Mouse (Mus musculus): ENCODE measurements at regions not wholly inside any gene's neighbourhood (a gene's known extent, or its start where the extent isn't known, plus 50 kb on each side); places are given as distances from the start of the nearest gene placed in this dataset.

DNA sequence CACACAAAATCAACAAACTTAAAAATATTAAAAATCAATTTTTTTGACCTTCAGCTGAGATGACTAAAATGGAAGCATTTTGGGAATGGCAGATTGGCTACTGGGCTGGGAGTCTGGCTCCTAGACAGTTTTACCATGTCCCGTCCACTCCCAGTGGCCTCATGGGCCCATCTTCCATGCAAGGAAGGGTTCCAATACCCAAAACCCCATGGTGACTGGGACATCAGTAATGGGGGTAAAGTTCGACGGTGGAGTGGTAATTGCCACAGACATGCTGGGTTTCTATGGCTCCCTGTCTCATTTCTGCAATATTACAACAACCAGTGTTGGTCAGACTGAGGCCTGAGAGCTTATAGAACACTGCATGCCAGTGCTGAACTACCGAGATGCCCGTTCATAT is 82.2 kb downstream of the Il20rb start:
- Histone ChIP-seq H3K27ac (ENCODE audit: insufficient read depth, low read depth, low read length) (no peak overlapping the region), H3K4me1 (ENCODE audit: control insufficient read depth, insufficient read depth, low read length) (no peaks in the 10 kb centered on the region), H3K4me3 (ENCODE audit: insufficient read depth, low read depth, low read length) (no peak overlapping the region), H3K27me3 (replicated peaks; ENCODE audit: control insufficient read depth, insufficient read depth, low read length) (no peaks in the 10 kb centered on the region), H3K36me3 (ENCODE audit: control insufficient read depth, insufficient read depth, low read length) (no peaks in the 10 kb centered on the region)
- DNase-seq = no peak
- TF ChIP-seq POLR2A (IDR thresholded peaks at IDR 0.05; ENCODE audit: low read depth, low read length) (no peak), CTCF (conservative IDR thresholded peaks at IDR 0.05; ENCODE audit: insufficient read depth, insufficient read length, low read depth, low read length) (no peak)
- WGBS = 90% methylated on average over 5 of the region's 5 CpGs

DNA sequence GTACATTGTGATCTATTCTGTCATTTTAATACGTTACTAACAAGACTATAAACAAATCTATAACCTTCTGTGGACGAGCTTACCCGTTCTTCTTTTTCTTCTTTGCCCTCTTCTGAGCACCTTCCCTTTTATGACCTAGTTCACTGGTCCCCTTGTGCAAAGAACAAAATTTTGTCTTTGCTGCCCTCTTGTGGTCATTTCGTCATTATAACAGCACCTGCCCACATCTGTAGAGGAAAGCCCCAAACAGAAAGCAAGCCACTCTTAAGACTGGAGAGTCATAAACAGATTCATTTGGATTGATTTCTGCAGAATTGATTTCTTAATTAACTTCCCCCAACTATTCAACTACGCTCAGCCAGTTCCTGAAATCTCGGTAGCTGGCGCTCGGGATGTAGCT is 86.2 kb downstream of the Il20rb start:
- Histone ChIP-seq H3K27ac (ENCODE audit: insufficient read depth, low read depth, low read length) (no peak overlapping the region), H3K4me1 (ENCODE audit: control insufficient read depth, insufficient read depth, low read length) (no peaks in the 10 kb centered on the region), H3K27me3 (replicated peaks; ENCODE audit: control insufficient read depth, insufficient read depth, low read length) (no peaks in the 10 kb centered on the region), H3K4me3 (ENCODE audit: insufficient read depth, low read depth, low read length) (no peak overlapping the region), H3K36me3 (ENCODE audit: control insufficient read depth, insufficient read depth, low read length) (no peaks in the 10 kb centered on the region)
- TF ChIP-seq POLR2A (IDR thresholded peaks at IDR 0.05; ENCODE audit: low read depth, low read length) (no peak), CTCF (conservative IDR thresholded peaks at IDR 0.05; ENCODE audit: insufficient read depth, insufficient read length, low read depth, low read length) (no peak)
- DNase-seq = peak; percentile 62
- WGBS = 17% methylated on average over 8 of the region's 8 CpGs

DNA sequence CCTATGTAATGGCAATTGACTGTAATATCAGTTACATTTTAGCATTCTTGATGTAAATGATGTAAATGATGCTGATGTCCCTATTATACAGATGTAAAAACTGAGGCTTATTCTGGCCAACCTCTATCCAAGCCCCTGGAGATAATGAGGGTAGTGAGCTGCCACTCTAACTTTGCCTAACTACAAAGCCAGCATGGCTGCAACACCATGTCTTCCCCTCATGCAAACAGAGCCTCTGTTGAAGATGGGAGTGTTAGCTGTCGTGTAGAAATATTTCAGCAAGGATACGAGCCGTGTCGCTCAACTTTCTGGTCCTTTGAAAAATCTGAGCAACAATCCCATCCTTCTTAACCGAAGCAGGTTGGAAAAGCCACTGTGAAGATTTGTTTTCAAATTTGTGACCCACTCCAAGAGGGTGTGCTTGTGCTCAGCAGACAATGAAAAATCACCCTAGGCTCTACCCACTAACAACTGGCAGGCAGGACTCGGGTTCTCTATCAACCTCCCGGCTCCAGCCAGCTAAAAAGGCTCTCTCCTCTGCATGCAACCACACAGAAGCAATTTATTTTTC is 90.2 kb downstream of the Il20rb start:
- H3K4me3 ChIP-seq (ENCODE audit: insufficient read depth, low read depth, low read length) = no peak overlapping the region
- H3K27ac ChIP-seq (ENCODE audit: insufficient read depth, low read depth, low read length) = no peak overlapping the region
- no peak for DNase-seq
- H3K4me1 ChIP-seq (ENCODE audit: control insufficient read depth, insufficient read depth, low read length) = no peaks in the 10 kb centered on the region
- WGBS = 52% methylated on average over 7 of the region's 7 CpGs
- TF ChIP-seq CTCF (conservative IDR thresholded peaks at IDR 0.05; ENCODE audit: insufficient read depth, insufficient read length, low read depth, low read length) (no peak), POLR2A (IDR thresholded peaks at IDR 0.05; ENCODE audit: low read depth, low read length) (no peak)
- no peaks in the 10 kb centered on the region for H3K36me3 ChIP-seq (ENCODE audit: control insufficient read depth, insufficient read depth, low read length)
- no peaks in the 10 kb centered on the region for H3K27me3 ChIP-seq (replicated peaks; ENCODE audit: control insufficient read depth, insufficient read depth, low read length)

DNA sequence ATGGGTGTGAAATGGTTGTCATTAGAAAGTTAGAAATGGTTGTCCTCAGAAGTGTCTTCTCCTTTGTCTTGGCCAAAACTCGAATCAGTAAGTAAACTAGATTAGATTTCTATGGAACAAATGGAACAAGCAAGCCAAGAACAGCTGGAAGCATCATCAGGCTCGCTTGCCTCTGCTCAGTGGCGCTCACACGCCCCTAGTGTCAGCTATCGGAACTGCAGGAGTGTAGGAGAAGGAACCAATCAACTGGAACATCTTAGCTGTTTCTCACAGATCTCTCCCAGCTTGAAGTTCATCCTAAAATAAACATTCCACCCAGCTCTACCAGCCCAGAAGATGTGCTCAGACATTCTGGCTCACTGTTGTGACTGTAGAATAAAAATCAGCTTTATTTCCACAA is 90.9 kb downstream of the Il20rb start:
- TF ChIP-seq POLR2A (IDR thresholded peaks at IDR 0.05; ENCODE audit: low read depth, low read length) = no peak
- peak; percentile 94 for TF ChIP-seq CTCF (conservative IDR thresholded peaks at IDR 0.05; ENCODE audit: insufficient read depth, insufficient read length, low read depth, low read length)
- peak; percentile 77 for DNase-seq
- Histone ChIP-seq H3K36me3 (ENCODE audit: control insufficient read depth, insufficient read depth, low read length) (no peaks in the 10 kb centered on the region), H3K27me3 (replicated peaks; ENCODE audit: control insufficient read depth, insufficient read depth, low read length) (no peaks in the 10 kb centered on the region), H3K4me3 (ENCODE audit: insufficient read depth, low read depth, low read length) (no peak overlapping the region), H3K27ac (ENCODE audit: insufficient read depth, low read depth, low read length) (no peak overlapping the region), H3K4me1 (ENCODE audit: control insufficient read depth, insufficient read depth, low read length) (no peaks in the 10 kb centered on the region)
- 2% methylated on average over 5 of the region's 5 CpGs for WGBS

DNA sequence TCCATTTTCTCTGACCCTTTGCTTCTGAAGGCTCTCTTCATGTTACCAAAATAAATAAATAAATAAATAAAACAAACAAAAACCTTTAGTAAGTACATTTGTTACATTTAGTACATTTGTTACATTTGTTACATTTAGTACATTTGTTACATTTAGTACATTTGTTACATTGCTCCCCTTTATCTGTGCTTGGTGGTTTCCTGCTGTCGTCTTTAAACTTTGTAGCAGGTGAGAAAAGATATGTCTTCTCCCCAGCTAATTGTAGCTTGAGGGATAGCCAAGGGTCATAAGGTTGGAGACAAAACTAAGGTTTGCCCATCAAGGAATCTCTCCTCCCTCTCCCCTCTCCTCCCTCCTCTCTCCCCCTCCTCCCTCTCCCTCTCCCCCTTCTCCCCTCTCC is 92.0 kb downstream of the Il20rb start:
- Histone ChIP-seq H3K27me3 (replicated peaks; ENCODE audit: control insufficient read depth, insufficient read depth, low read length) (no peaks in the 10 kb centered on the region), H3K4me1 (ENCODE audit: control insufficient read depth, insufficient read depth, low read length) (no peaks in the 10 kb centered on the region), H3K27ac (ENCODE audit: insufficient read depth, low read depth, low read length) (no peak overlapping the region), H3K36me3 (ENCODE audit: control insufficient read depth, insufficient read depth, low read length) (no peaks in the 10 kb centered on the region), H3K4me3 (ENCODE audit: insufficient read depth, low read depth, low read length) (no peak overlapping the region)
- DNase-seq = no peak
- TF ChIP-seq POLR2A (IDR thresholded peaks at IDR 0.05; ENCODE audit: low read depth, low read length) (no peak), CTCF (conservative IDR thresholded peaks at IDR 0.05; ENCODE audit: insufficient read depth, insufficient read length, low read depth, low read length) (no peak)
- 60% methylated on average over 1 of the region's 1 CpGs for WGBS

DNA sequence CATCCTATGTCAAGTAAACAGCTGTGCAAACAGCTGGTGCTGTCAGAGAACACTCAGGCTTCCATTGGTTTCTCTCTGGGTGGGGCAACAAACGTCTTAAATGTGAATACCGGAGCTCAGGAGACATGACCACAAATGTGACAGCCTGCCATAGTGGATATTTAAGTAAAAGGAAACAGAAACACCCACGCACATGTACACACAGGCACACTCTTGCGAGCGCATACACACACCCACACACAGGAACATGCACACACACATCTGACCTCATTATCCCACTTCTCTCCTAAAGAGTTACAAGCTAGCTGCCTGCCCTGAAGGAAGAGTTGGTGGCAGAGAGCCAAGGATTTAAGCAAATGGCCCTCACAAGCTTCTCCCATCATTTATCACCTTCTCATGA is 92.4 kb downstream of the Il20rb start:
- H3K4me3 ChIP-seq (ENCODE audit: insufficient read depth, low read depth, low read length) = no peak overlapping the region
- TF ChIP-seq CTCF (conservative IDR thresholded peaks at IDR 0.05; ENCODE audit: insufficient read depth, insufficient read length, low read depth, low read length) = no peak
- TF ChIP-seq POLR2A (IDR thresholded peaks at IDR 0.05; ENCODE audit: low read depth, low read length) = no peak
- no peaks in the 10 kb centered on the region for H3K36me3 ChIP-seq (ENCODE audit: control insufficient read depth, insufficient read depth, low read length)
- no peaks in the 10 kb centered on the region for H3K27me3 ChIP-seq (replicated peaks; ENCODE audit: control insufficient read depth, insufficient read depth, low read length)
- no peak overlapping the region for H3K27ac ChIP-seq (ENCODE audit: insufficient read depth, low read depth, low read length)
- WGBS = 44% methylated on average over 5 of the region's 5 CpGs
- H3K4me1 ChIP-seq (ENCODE audit: control insufficient read depth, insufficient read depth, low read length) = no peaks in the 10 kb centered on the region
- DNase-seq = no peak

DNA sequence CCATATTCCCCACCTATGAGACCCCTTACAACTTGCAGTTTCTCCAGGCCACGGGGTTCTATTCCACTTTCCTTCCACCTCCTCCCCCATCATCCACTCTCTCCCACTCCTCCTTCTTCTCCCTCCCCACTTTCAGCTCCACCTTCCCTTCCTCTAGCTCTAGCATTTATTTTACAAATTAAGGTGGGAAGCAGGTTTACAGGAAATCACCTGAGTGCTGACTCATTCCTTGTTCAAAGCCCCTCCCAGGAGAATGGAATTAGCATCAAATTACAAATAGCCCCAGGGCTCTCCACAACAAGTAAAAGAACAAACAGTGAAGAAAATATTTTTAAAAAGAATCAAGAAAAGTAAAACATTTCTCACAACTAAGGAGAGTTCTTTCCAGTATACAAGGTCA is 94.3 kb downstream of the Il20rb start:
- no peak for TF ChIP-seq POLR2A (IDR thresholded peaks at IDR 0.05; ENCODE audit: low read depth, low read length)
- no peak for TF ChIP-seq CTCF (conservative IDR thresholded peaks at IDR 0.05; ENCODE audit: insufficient read depth, insufficient read length, low read depth, low read length)
- no peaks in the 10 kb centered on the region for H3K27me3 ChIP-seq (replicated peaks; ENCODE audit: control insufficient read depth, insufficient read depth, low read length)
- H3K4me1 ChIP-seq (ENCODE audit: control insufficient read depth, insufficient read depth, low read length) = no peaks in the 10 kb centered on the region
- 30% methylated on average over 1 of the region's 1 CpGs for WGBS
- H3K27ac ChIP-seq (ENCODE audit: insufficient read depth, low read depth, low read length) = no peak overlapping the region
- H3K36me3 ChIP-seq (ENCODE audit: control insufficient read depth, insufficient read depth, low read length) = no peaks in the 10 kb centered on the region
- H3K4me3 ChIP-seq (ENCODE audit: insufficient read depth, low read depth, low read length) = no peak overlapping the region
- no peak for DNase-seq

All from kidney, adult 2 months (tissue).